Mouse (Mus musculus): Measurements from ENCODE around the gene Fezf2. TPM values are rescaled to one million over a fixed set of nuclear protein-coding genes. Genes with fewer than 3 reads are reported as not detected.

Gene Fezf2
- polyA plus RNA-seq, 1 experiment from 2014 or later: not detected

DNA sequence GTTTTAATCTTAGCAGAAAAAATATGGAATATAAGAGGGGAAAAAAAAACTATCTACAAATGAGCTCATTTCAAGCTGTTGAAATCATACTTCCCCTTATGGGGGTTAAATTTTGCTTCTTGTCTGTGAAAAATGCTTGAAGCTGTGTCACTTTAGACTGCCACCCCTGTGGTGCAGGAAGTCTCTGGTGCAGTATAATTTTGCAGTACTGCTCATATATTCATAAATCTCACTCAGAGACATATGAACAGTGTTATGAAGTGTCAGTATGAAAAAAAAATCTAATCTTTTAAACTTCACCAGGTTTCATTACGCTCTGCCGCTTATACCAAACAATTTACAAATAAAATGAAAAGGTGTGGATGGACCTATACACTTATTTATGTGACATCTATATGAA lies 29.3 kb upstream of the Fezf2 start:
- Histone ChIP-seq H3K4me2 (replicated peaks) (no peak overlapping the region), H3K9me3 (ENCODE audit: control insufficient read depth, low read length) (no peaks in the 10 kb centered on the region), H3K9ac (no peak overlapping the region), H3K27me3 (ENCODE audit: control insufficient read depth, insufficient read depth, low read length) (peaks cover 59% of the 10 kb centered on the region), H3K36me3 (replicated peaks; ENCODE audit: control insufficient read depth, insufficient read depth) (no peaks in the 10 kb centered on the region), H3K27ac (no peak overlapping the region), H3K4me1 (replicated peaks; ENCODE audit: control insufficient read depth, insufficient read depth, low read length) (no peaks in the 10 kb centered on the region), H3K4me3 (replicated peaks; ENCODE audit: low read length) (no peak overlapping the region)
- no peak for DNase-seq (ENCODE audit: low spot score)
- 82% methylated on average over 2 of the region's 2 CpGs for WGBS
- no peak for ATAC-seq (ENCODE audit: low FRiP score)

DNA sequence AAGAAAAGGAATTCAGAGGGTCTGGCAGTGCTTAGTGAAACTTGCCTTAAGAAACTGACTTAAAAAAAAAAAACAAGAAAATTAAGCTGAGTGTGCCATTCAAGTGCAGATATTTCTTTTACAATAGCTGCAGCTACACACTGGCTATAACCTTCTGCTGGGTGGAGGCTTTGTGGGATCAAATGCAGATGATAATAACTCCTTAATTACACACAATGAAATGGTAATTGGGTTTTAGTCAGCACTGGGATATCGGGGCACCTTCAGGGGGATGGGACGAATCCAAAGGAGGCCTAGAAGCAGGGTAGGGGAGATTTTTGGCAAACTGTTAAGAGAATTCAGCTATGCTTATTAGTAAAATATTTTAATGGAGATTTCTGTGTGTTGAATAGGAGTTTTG lies 27.5 kb upstream of the Fezf2 start:
- Histone ChIP-seq H3K9ac (no peak overlapping the region), H3K36me3 (replicated peaks; ENCODE audit: control insufficient read depth, insufficient read depth) (0 out of 2 replicates have a peak, but pooled peaks cover 3% of the 10 kb centered on the region), H3K4me2 (replicated peaks) (no peak overlapping the region), H3K27ac (no peak overlapping the region), H3K4me3 (replicated peaks; ENCODE audit: low read length) (no peak overlapping the region), H3K4me1 (replicated peaks; ENCODE audit: control insufficient read depth, insufficient read depth, low read length) (no peaks in the 10 kb centered on the region), H3K27me3 (ENCODE audit: control insufficient read depth, insufficient read depth, low read length) (peaks cover 50% of the 10 kb centered on the region), H3K9me3 (ENCODE audit: control insufficient read depth, low read length) (no peaks in the 10 kb centered on the region)
- WGBS: 43% methylated on average over 2 of the region's 2 CpGs
- ATAC-seq (ENCODE audit: low FRiP score): no peak
- no peak for DNase-seq (ENCODE audit: low spot score)

DNA sequence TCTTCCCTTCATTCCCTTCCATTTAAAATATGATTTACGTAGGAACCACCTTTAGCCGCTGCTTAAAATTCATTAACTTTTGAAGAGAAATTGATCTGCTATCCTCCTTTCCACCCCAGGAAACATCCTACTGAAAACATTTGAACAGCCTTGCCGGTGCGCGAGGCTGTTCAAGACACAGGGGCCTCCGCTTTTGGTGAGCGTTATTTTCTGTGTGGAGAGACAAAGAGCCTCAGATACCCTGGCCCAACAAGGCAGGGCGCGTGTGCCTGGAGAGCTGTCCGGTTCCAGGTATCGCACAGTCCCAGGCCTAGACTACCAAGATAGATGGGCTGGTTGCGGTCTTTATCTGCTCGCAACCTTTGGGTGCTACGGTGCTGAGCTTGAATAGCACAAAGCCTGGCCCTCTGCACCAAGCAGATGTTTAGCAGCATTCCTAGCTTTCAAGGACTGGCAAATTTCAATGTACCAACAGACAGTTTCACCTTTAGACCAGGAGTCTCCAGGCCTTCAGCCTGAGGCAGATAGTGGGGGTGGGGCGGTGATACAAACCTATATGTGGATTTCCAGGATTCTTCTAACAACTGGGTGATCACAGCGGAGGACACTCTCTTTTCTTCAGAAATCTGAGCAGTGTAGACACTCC lies 2.4 kb upstream of the Fezf2 start:
- Histone ChIP-seq H3K9ac (no peak overlapping the region), H3K4me1 (replicated peaks; ENCODE audit: control insufficient read depth, insufficient read depth, low read length) (no peaks in the 10 kb centered on the region), H3K27me3 (ENCODE audit: control insufficient read depth, insufficient read depth, low read length) (peaks cover 98% of the 10 kb centered on the region), H3K4me3 (replicated peaks; ENCODE audit: low read length) (no peak overlapping the region), H3K4me2 (replicated peaks) (no peak overlapping the region), H3K36me3 (replicated peaks; ENCODE audit: control insufficient read depth, insufficient read depth) (no peaks in the 10 kb centered on the region), H3K27ac (no peak overlapping the region), H3K9me3 (ENCODE audit: control insufficient read depth, low read length) (no peaks in the 10 kb centered on the region)
- WGBS: 4% methylated on average over 16 of the region's 16 CpGs
- no peak for ATAC-seq (ENCODE audit: low FRiP score)
- DNase-seq (ENCODE audit: low spot score): no peak

DNA sequence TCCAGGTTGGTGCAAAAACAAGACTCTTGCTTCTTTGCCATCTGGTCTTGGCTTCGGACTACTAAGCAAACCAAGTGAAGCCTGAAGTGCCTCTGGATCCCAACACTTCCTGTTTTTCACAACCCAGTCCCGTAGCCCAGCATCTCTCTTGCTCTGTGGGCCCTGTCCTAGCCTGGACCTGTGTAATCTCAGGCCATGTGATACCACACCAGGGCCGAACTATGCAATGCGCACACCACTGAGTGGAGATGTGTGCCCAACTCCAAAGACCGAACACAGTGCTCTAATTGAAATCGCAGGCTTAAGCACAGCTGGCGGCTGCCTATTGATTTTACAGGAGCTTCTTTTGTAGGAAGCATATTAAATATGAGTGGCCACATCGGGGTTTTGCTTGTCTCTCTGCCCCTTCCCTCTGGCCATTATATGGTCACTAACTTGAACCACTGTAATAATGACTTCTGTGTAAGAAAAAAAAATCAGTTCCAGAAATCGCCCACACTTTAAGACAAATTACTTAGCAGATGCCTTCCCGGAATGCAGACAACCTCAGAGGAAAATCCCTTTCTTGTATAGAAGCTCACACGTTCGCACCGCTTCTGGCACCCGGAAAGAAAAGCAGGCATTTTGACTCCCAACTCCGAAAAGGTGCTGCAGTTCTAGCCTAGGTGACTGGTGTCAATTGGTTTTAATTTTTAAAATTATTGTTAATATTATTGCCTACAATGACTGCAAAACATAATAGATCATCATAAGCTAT lies 1.5 kb upstream of the Fezf2 start:
- H3K27ac ChIP-seq: no peak overlapping the region
- ATAC-seq (ENCODE audit: low FRiP score) (no peak), DNase-seq (ENCODE audit: low spot score) (no peak)
- WGBS: 3% methylated on average over 15 of the region's 15 CpGs
- H3K9me3 ChIP-seq (ENCODE audit: control insufficient read depth, low read length): no peaks in the 10 kb centered on the region
- H3K36me3 ChIP-seq (replicated peaks; ENCODE audit: control insufficient read depth, insufficient read depth): no peaks in the 10 kb centered on the region
- H3K27me3 ChIP-seq (ENCODE audit: control insufficient read depth, insufficient read depth, low read length): peaks cover 99% of the 10 kb centered on the region
- no peak overlapping the region for H3K9ac ChIP-seq
- no peak overlapping the region for H3K4me3 ChIP-seq (replicated peaks; ENCODE audit: low read length)
- no peaks in the 10 kb centered on the region for H3K4me1 ChIP-seq (replicated peaks; ENCODE audit: control insufficient read depth, insufficient read depth, low read length)
- no peak overlapping the region for H3K4me2 ChIP-seq (replicated peaks)

DNA sequence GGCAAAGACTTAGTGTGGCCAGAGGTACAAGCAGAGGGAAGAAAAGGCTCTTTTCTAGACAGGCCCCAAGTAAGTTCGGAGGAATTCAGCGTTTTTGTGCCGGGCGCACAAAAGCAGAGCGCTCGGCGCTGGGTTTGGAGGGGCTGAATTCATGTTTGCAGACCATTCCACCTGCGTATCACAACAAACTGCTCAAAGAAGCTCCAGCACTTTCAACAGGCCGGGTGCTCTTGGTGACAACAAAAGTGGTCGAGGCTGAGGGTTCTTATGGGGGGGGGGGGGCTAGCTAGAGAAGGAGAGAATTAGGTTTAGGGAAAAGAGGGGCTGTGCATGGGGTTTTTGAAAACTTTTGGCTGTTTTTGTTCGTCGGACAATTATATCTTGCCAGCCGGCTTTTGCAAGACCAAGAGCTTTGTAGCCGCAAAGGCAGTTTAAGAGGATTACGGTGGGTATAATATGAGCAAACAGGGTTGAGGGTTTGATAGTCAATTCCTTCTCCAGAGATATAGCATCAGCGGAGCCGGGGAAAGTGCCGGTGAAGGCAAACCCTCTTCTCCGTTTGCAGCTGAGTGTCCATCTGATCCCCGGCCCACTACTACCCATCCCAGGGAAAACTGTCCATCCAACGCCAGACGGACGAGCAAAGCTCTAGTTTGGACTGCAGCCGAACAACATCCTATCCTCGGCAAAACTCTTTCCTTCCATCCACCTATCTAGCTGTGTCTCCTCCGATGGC lies 956 bp downstream of the Fezf2 start:
- no peaks in the 10 kb centered on the region for H3K36me3 ChIP-seq (replicated peaks; ENCODE audit: control insufficient read depth, insufficient read depth)
- H3K27ac ChIP-seq: no peak overlapping the region
- peaks cover 97% of the 10 kb centered on the region for H3K27me3 ChIP-seq (ENCODE audit: control insufficient read depth, insufficient read depth, low read length)
- ATAC-seq (ENCODE audit: low FRiP score) (no peak), DNase-seq (ENCODE audit: low spot score) (no peak)
- 1% methylated on average over 26 of the region's 26 CpGs for WGBS
- H3K4me1 ChIP-seq (replicated peaks; ENCODE audit: control insufficient read depth, insufficient read depth, low read length): no peaks in the 10 kb centered on the region
- H3K4me3 ChIP-seq (replicated peaks; ENCODE audit: low read length): no peak overlapping the region
- no peaks in the 10 kb centered on the region for H3K9me3 ChIP-seq (ENCODE audit: control insufficient read depth, low read length)
- no peak overlapping the region for H3K4me2 ChIP-seq (replicated peaks)
- no peak overlapping the region for H3K9ac ChIP-seq

DNA sequence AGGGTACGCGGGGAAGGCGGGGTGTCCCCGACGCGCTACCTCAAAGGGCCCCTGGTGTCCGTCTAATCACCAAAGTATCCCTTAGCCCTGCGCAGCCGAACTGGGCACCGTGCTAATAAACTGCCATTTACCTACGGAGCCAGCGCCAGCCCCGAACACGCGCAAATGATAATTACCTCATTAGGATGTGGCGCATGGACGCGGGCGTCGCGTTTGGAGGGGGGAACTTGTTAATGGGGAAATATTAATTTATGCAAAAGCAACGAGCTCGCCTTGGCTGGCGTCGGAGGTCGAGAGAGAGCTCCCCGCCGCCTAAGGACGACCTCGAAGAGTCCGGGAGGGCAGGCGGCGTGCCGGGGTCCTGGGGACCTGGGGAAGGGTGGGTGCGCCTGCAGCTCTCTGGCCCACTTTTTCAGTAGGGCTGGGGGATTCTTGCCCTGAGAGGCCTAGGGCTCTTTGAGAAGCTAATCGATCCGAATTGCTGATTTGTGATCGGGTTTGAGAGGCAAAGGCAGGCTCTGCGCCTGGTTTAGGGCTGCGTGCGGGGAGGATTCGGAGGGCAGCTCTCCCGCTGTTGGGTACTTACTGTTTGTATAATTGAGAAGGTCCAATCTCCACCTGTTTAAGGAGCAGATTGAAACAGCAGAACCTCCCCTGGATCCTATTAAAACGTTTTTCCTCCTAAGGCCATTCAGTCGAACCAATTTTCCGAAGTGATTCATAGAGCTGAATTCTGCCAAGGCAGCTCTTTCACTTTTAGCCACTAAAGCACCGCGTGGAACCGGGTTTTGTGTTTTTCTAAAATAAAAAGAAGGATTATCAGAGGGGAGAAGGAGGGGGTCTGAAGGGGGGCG lies 1.8 kb downstream of the Fezf2 start:
- Histone ChIP-seq H3K27me3 (ENCODE audit: control insufficient read depth, insufficient read depth, low read length) (peaks cover 97% of the 10 kb centered on the region), H3K4me2 (replicated peaks) (no peak overlapping the region), H3K27ac (no peak overlapping the region), H3K36me3 (replicated peaks; ENCODE audit: control insufficient read depth, insufficient read depth) (no peaks in the 10 kb centered on the region), H3K4me1 (replicated peaks; ENCODE audit: control insufficient read depth, insufficient read depth, low read length) (no peaks in the 10 kb centered on the region), H3K9me3 (ENCODE audit: control insufficient read depth, low read length) (no peaks in the 10 kb centered on the region), H3K4me3 (replicated peaks; ENCODE audit: low read length) (no peak overlapping the region), H3K9ac (no peak overlapping the region)
- no peak for ATAC-seq (ENCODE audit: low FRiP score)
- no peak for DNase-seq (ENCODE audit: low spot score)
- under 1% methylated on average over 50 of the region's 50 CpGs for WGBS

DNA sequence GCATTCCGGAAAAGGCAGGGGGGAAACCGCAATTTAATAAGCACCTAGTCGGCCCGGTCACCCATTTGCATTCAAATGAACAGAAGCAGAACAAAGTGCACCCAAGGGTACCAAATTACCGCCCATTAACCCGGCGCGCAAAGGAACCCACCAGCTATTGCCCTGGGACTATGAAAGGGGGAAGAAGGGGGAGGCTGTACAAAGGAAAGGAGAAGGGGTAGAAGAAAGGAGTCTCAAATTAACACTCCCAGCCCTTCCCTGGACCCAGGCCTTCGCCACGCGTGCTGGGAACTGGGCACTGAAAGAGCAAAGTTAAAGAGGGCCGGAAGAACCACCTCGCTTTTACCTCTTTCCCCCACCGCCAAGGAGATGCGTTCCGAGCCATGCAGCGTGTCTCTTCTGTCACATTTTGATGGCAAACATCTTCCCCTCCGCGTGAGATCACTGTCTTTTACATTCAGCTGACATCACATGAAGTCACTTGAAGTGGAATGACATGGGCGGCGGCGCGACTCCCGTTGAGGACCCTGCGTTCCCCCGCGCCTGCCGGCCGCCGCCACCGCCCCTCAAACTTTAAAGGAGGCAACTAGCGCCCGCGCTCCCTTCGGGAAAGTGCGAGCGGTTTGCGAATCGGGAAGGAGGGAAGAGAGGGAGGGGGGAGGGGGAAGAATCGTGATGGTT lies 2.6 kb downstream of the Fezf2 start:
- Histone ChIP-seq H3K36me3 (replicated peaks; ENCODE audit: control insufficient read depth, insufficient read depth) (no peaks in the 10 kb centered on the region), H3K4me1 (replicated peaks; ENCODE audit: control insufficient read depth, insufficient read depth, low read length) (no peaks in the 10 kb centered on the region), H3K4me3 (replicated peaks; ENCODE audit: low read length) (no peak overlapping the region), H3K4me2 (replicated peaks) (no peak overlapping the region), H3K9me3 (ENCODE audit: control insufficient read depth, low read length) (no peaks in the 10 kb centered on the region), H3K27me3 (ENCODE audit: control insufficient read depth, insufficient read depth, low read length) (peaks cover 96% of the 10 kb centered on the region), H3K27ac (no peak overlapping the region), H3K9ac (no peak overlapping the region)
- WGBS: under 1% methylated on average over 40 of the region's 40 CpGs
- ATAC-seq (ENCODE audit: low FRiP score) (no peak), DNase-seq (ENCODE audit: low spot score) (no peak)

DNA sequence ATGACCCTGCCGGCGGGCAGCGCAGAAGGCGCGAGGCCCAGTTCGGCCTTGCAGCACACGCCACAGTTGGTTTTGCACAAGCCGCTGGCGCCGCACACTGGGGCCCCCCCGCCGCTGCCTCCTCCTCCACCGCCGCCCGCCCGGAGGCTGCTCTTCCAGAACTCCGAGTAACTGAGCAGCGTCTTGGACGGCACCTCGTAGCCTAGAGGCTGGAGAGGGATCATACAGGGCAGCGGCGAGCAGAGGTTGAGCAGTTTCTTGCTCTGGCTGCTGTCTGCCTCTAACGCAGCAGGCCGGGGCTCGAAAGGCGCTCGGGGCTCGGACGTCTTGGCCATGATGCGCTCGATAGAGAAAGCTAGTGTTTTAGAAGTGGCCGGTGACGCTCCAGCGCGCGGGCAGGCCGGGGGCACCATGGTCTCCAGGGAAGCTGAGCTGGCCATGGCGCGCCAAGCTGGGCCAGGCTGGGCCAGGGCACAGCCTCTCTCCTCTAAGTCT lies 3.2 kb downstream of the Fezf2 start:
- no peak overlapping the region for H3K4me2 ChIP-seq (replicated peaks)
- DNase-seq (ENCODE audit: low spot score) (no peak), ATAC-seq (ENCODE audit: low FRiP score) (no peak)
- no peaks in the 10 kb centered on the region for H3K36me3 ChIP-seq (replicated peaks; ENCODE audit: control insufficient read depth, insufficient read depth)
- peaks cover 97% of the 10 kb centered on the region for H3K27me3 ChIP-seq (ENCODE audit: control insufficient read depth, insufficient read depth, low read length)
- no peaks in the 10 kb centered on the region for H3K4me1 ChIP-seq (replicated peaks; ENCODE audit: control insufficient read depth, insufficient read depth, low read length)
- H3K9ac ChIP-seq: no peak overlapping the region
- H3K9me3 ChIP-seq (ENCODE audit: control insufficient read depth, low read length): no peaks in the 10 kb centered on the region
- under 1% methylated on average over 35 of the region's 39 CpGs for WGBS
- H3K4me3 ChIP-seq (replicated peaks; ENCODE audit: low read length): no peak overlapping the region
- no peak overlapping the region for H3K27ac ChIP-seq

Data from hindbrain, embryonic 14.5 days (tissue).